Mouse (Mus musculus) lung, embryonic 16.5 days (tissue): ENCODE data around the gene Arpp21. TPM values are rescaled to one million over a fixed set of nuclear protein-coding genes. Genes with fewer than 3 reads are reported as not detected.
"Not testable (repeated sequence)": the region's sequence is repeated elsewhere in the genome, so short reads cannot be mapped to it uniquely, and the experiment has no call there.

Experiments
- ATAC-seq: fragments of 200-750 bp; cut with Nextera tagmentation; 2 replicates; pipeline ENCODE4 v1.8.0; 2017; ENCODE audit warnings: low read depth, mild to moderate bottlenecking, moderate library complexity
- H3K27ac ChIP-seq: fragments of 300-500 bp; sonication (generic); 2 replicates; pipeline ENCODE4 v1.5.1; 2014; ENCODE audit warnings: mild to moderate bottlenecking, control low read depth, low read length
- H3K27me3 ChIP-seq: fragments of 300-500 bp; sonication (generic); 2 replicates; pipeline ENCODE4 v1.6.1; 2014; ENCODE audit warnings: low read depth, low read length, mixed read lengths; ENCODE audit not compliant: control insufficient read depth, insufficient read depth
- H3K36me3 ChIP-seq: fragments of 300-500 bp; sonication (generic); 2 replicates; pipeline ENCODE4 v1.6.1; 2014; ENCODE audit warnings: low read length; ENCODE audit not compliant: control insufficient read depth, insufficient read depth
- H3K4me1 ChIP-seq: fragments of 300-500 bp; sonication (generic); replicated peaks from 2 replicates; pipeline ENCODE4 v1.6.1; 2014; ENCODE audit warnings: low read length, mixed read lengths; ENCODE audit not compliant: control insufficient read depth, insufficient read depth
- H3K4me2 ChIP-seq: fragments of 300-500 bp; sonication (generic); 2 replicates; pipeline ENCODE4 v1.6.1; 2014; ENCODE audit warnings: low read depth, low read length, control low read depth
- H3K4me3 ChIP-seq: fragments of 300-500 bp; sonication (generic); 2 replicates; pipeline ENCODE4 v1.5.1; 2014; ENCODE audit warnings: mild to moderate bottlenecking, low read length, control low read depth
- H3K9ac ChIP-seq: fragments of 300-500 bp; sonication (generic); 2 replicates; pipeline ENCODE4 v1.6.1; 2014; ENCODE audit warnings: low read length, control low read depth
- H3K9me3 ChIP-seq: fragments of 300-500 bp; sonication (generic); 2 replicates; pipeline ENCODE4 v1.6.1; 2016; ENCODE audit warnings: low read length; ENCODE audit not compliant: control insufficient read depth
- WGBS: fragments of 180-500 bp; shearing (Covaris S2); extraction: QIAGEN DNeasy Blood & Tissue Kit; methylation state at CpG from one replicate; pipeline ENCODE4 v1.1.7; 2014; 5-methylcytosine and 5-hydroxymethylcytosine counted together
- microRNA-seq: library from miRNA; unstranded; fragments of <30 nt; microRNA quantifications from one replicate; pipeline ENCODE4, GENCODE M21; 2016
- polyA plus RNA-seq: library from polyadenylated mRNA; unstranded; fragments of >200 nt; fragmentation: Nextera tagmentation; extraction: Ambion mirVana; gene quantifications from 2 replicates; pipeline ENCODE4 v1.2.1, GENCODE M21; 2015

Gene Arpp21
- polyA plus RNA-seq, 1 experiment from 2014 or later = 2.2 TPM

DNA sequence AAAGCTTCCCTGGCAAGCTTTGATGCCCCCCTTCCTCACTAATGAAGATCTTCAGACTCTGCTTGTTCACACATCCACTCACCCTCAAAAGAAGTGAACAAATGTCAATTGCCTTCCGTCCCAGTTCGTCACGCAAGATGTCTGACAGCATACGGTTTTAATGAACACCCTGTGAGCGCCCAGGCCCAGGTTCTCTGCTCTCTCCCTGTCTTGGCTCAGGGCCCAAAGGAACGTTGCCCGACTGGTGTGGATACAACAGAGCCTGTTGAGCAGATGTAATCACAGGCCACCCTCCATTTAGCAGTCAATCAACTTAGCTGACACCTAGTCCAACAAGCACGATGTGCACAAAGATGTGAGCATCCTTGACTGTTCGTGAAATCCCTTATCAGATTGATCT lies 198.0 kb downstream of the Arpp21 start:
- Histone ChIP-seq H3K27ac (no peak overlapping the region), H3K36me3 (no peaks in the 10 kb centered on the region), H3K4me3 (no peak overlapping the region), H3K9ac (no peak overlapping the region), H3K4me2 (no peak overlapping the region), H3K27me3 (no peaks in the 10 kb centered on the region), H3K9me3 (no peaks in the 10 kb centered on the region), H3K4me1 (no peaks in the 10 kb centered on the region)
- WGBS = 34% methylated on average over 9 of the region's 9 CpGs
- ATAC-seq = no peak

DNA sequence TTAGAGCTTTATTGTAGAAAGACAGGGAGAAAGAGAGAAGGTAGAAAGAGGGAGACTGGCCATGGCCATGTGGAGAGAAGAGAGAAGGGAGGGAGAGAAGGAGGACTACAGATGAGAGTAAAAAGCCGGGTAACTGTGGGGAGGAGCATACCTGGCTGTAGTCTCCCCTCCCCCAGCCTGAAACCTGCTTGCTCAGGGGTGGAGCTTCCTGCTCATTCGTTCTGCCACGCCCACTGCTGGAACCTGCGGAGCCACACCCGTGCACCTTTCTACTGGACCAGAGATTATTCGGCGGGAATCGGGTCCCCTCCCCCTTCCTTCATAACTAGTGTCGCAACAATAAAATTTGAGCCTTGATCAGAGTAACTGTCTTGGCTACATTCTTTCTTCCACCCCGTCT lies 201.9 kb downstream of the Arpp21 start:
- not testable (repeated sequence) for H3K4me2 ChIP-seq, H3K9ac ChIP-seq, H3K27me3 ChIP-seq, H3K36me3 ChIP-seq, H3K9me3 ChIP-seq, H3K4me1 ChIP-seq, H3K27ac ChIP-seq, ATAC-seq, H3K4me3 ChIP-seq
- WGBS = 30% methylated on average over 2 of the region's 10 CpGs

DNA sequence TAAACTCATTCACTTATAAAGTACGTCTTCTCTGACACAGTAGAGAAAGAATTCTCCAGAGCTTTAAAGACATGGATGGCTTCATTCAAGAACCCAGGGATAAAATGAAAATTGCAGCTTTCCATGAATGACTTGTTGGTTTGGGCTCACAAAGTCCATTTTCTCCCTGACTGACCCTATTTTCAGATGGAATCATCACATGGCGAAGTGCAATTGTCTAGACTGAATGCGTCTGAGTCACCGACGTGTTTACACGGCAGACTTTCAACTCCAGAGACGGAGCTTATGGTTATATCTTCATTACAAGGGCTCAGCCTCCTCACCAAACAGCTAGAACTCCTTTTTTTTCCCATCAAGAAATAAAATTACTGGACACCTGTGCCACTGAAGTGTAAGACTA lies 203.6 kb downstream of the Arpp21 start:
- no peak overlapping the region for H3K9ac ChIP-seq
- WGBS = 77% methylated on average over 7 of the region's 7 CpGs

GRCm38 (mm10) chr9:112023562-112024015 lies 212.1 kb downstream of the Arpp21 start:
- no peak for ATAC-seq
- Histone ChIP-seq H3K4me3 (no peak overlapping the region), H3K4me1 (no peaks in the 10 kb centered on the region), H3K9ac (no peak overlapping the region), H3K36me3 (no peaks in the 10 kb centered on the region), H3K27me3 (no peaks in the 10 kb centered on the region), H3K27ac (no peak overlapping the region), H3K4me2 (no peak overlapping the region), H3K9me3 (no peaks in the 10 kb centered on the region)
- WGBS = 71% methylated on average over 8 of the region's 8 CpGs

More for the DNA sequence above, 203.6 kb downstream of the Arpp21 start:
- H3K9me3 ChIP-seq = no peaks in the 10 kb centered on the region
- H3K4me1 ChIP-seq = no peaks in the 10 kb centered on the region
- H3K36me3 ChIP-seq = no peaks in the 10 kb centered on the region
- H3K27me3 ChIP-seq = no peaks in the 10 kb centered on the region
- H3K4me2 ChIP-seq = no peak overlapping the region
- ATAC-seq = no peak
- H3K27ac ChIP-seq = no peak overlapping the region
- H3K4me3 ChIP-seq = no peak overlapping the region

- no peak overlapping the region for H3K9ac ChIP-seq
- H3K4me3 ChIP-seq = no peak overlapping the region
- H3K27me3 ChIP-seq = no peaks in the 10 kb centered on the region
- no peaks in the 10 kb centered on the region for H3K36me3 ChIP-seq
- no peak for ATAC-seq
- no peak overlapping the region for H3K4me2 ChIP-seq
- no peaks in the 10 kb centered on the region for H3K4me1 ChIP-seq
- WGBS = 70% methylated on average over 5 of the region's 5 CpGs
- H3K9me3 ChIP-seq = no peaks in the 10 kb centered on the region
- H3K27ac ChIP-seq = no peak overlapping the region
Observed at GRCm38 (mm10) chr9:112023111-112023510, 212.6 kb downstream of the Arpp21 start.

Small RNA genes lying within 50 kb of the gene (microRNA-seq; reads per million reads assigned to microRNA genes)
- 18.0 reads per million, percentile 32 among the genes with 10 or more reads in this experiment for gene Mir128-2
